Mouse (Mus musculus): Measurements from ENCODE around the gene Casp9. TPM values are rescaled to one million over a fixed set of nuclear protein-coding genes. Genes with fewer than 3 reads are reported as not detected.
"Not testable (repeated sequence)": the region's sequence is repeated elsewhere in the genome, so short reads cannot be mapped to it uniquely, and the experiment has no call there.

The Casp9 gene
- polyA plus RNA-seq, 1 experiment from 2014 or later = 21.1 TPM

- Histone ChIP-seq H3K27me3 (replicated peaks) (no peaks in the 10 kb centered on the region), H3K4me3 (no peak overlapping the region), H3K4me2 (no peak overlapping the region), H3K36me3 (peaks cover 55% of the 10 kb centered on the region), H3K9me3 (replicated peaks) (no peaks in the 10 kb centered on the region), H3K9ac (no peak overlapping the region), H3K27ac (ENCODE audit: poor library complexity, severe bottlenecking) (no peak overlapping the region), H3K4me1 (replicated peaks) (peaks cover 17% of the 10 kb centered on the region)
- no peak for ATAC-seq (ENCODE audit: insufficient number of reproducible peaks, low FRiP score)
- WGBS = 94% methylated on average over 13 of the region's 13 CpGs
These were observed 31.3 kb upstream of the Casp9 start for GRCm38 (mm10) chr4:141762102-141762598.

- Histone ChIP-seq H3K36me3 (peaks cover 58% of the 10 kb centered on the region), H3K9me3 (replicated peaks) (no peaks in the 10 kb centered on the region), H3K4me2 (no peak overlapping the region), H3K27me3 (replicated peaks) (no peaks in the 10 kb centered on the region), H3K27ac (ENCODE audit: poor library complexity, severe bottlenecking) (no peak overlapping the region), H3K4me3 (no peak overlapping the region), H3K4me1 (replicated peaks) (peaks cover 30% of the 10 kb centered on the region), H3K9ac (no peak overlapping the region)
- WGBS = 94% methylated on average over 12 of the region's 12 CpGs
- no peak for ATAC-seq (ENCODE audit: insufficient number of reproducible peaks, low FRiP score)
These were observed 29.9 kb upstream of the Casp9 start for GRCm38 (mm10) chr4:141763476-141763875.

- WGBS = 92% methylated on average over 3 of the region's 3 CpGs
- no peak overlapping the region for H3K27ac ChIP-seq (ENCODE audit: poor library complexity, severe bottlenecking)
- peaks cover 72% of the 10 kb centered on the region for H3K36me3 ChIP-seq
- no peak for ATAC-seq (ENCODE audit: insufficient number of reproducible peaks, low FRiP score)
- no peaks in the 10 kb centered on the region for H3K27me3 ChIP-seq (replicated peaks)
- H3K9me3 ChIP-seq (replicated peaks) = no peaks in the 10 kb centered on the region
- H3K4me1 ChIP-seq (replicated peaks) = peaks cover 30% of the 10 kb centered on the region
- H3K9ac ChIP-seq = no peak overlapping the region
- H3K4me3 ChIP-seq = no peak overlapping the region
- no peak overlapping the region for H3K4me2 ChIP-seq
These were observed 28.4 kb upstream of the Casp9 start for GRCm38 (mm10) chr4:141765008-141765407.

GRCm38 (mm10) chr4:141766316-141766667, 27.1 kb upstream of the Casp9 start:
- Histone ChIP-seq H3K4me1 (replicated peaks) (peaks cover 34% of the 10 kb centered on the region), H3K36me3 (peaks cover 79% of the 10 kb centered on the region), H3K27ac (ENCODE audit: poor library complexity, severe bottlenecking) (peak overlapping the region; percentile 91), H3K4me2 (peak overlapping the region; percentile 52; the same call in 1 of the 2 replicates), H3K4me3 (no peak overlapping the region), H3K9ac (0 out of 2 replicates have a peak overlapping the region, but pooled peaks have one; percentile 15), H3K27me3 (replicated peaks) (no peaks in the 10 kb centered on the region), H3K9me3 (replicated peaks) (no peaks in the 10 kb centered on the region)
- no peak for ATAC-seq (ENCODE audit: insufficient number of reproducible peaks, low FRiP score)
- WGBS = 77% methylated on average over 8 of the region's 8 CpGs

- WGBS = 43% methylated on average over 19 of the region's 19 CpGs
- H3K4me3 ChIP-seq = no peak overlapping the region
- H3K4me2 ChIP-seq = peak overlapping the region; percentile 52
- 0 out of 2 replicates have a peak, but pooled peaks have one; percentile 27 for ATAC-seq (ENCODE audit: insufficient number of reproducible peaks, low FRiP score)
- peak overlapping the region; percentile 91 for H3K27ac ChIP-seq (ENCODE audit: poor library complexity, severe bottlenecking)
- 0 out of 2 replicates have a peak overlapping the region, but pooled peaks have one; percentile 42 for H3K9ac ChIP-seq
- peaks cover 79% of the 10 kb centered on the region for H3K36me3 ChIP-seq
- H3K27me3 ChIP-seq (replicated peaks) = no peaks in the 10 kb centered on the region
- peaks cover 34% of the 10 kb centered on the region for H3K4me1 ChIP-seq (replicated peaks)
- no peaks in the 10 kb centered on the region for H3K9me3 ChIP-seq (replicated peaks)
These were observed 26.6 kb upstream of the Casp9 start for GRCm38 (mm10) chr4:141766668-141767352.

GRCm38 (mm10) chr4:141767353-141768036, 25.9 kb upstream of the Casp9 start:
- H3K9ac ChIP-seq = 0 out of 2 replicates have a peak overlapping the region, but pooled peaks have one; percentile 42
- peak; percentile 83 for ATAC-seq (ENCODE audit: insufficient number of reproducible peaks, low FRiP score)
- H3K9me3 ChIP-seq (replicated peaks) = no peaks in the 10 kb centered on the region
- WGBS = 41% methylated on average over 19 of the region's 19 CpGs
- no peaks in the 10 kb centered on the region for H3K27me3 ChIP-seq (replicated peaks)
- H3K27ac ChIP-seq (ENCODE audit: poor library complexity, severe bottlenecking) = peak overlapping the region; percentile 91
- H3K4me2 ChIP-seq = peak overlapping the region; percentile 52
- no peak overlapping the region for H3K4me3 ChIP-seq
- H3K4me1 ChIP-seq (replicated peaks) = peaks cover 34% of the 10 kb centered on the region
- H3K36me3 ChIP-seq = peaks cover 78% of the 10 kb centered on the region

- Histone ChIP-seq H3K27ac (ENCODE audit: poor library complexity, severe bottlenecking) (no peak overlapping the region), H3K9me3 (replicated peaks) (no peaks in the 10 kb centered on the region), H3K9ac (no peak overlapping the region), H3K36me3 (peaks cover 78% of the 10 kb centered on the region), H3K4me2 (no peak overlapping the region), H3K27me3 (replicated peaks) (no peaks in the 10 kb centered on the region), H3K4me3 (no peak overlapping the region), H3K4me1 (replicated peaks) (peaks cover 34% of the 10 kb centered on the region)
- WGBS = 59% methylated on average over 8 of the region's 8 CpGs
- no peak for ATAC-seq (ENCODE audit: insufficient number of reproducible peaks, low FRiP score)
These were observed 23.8 kb upstream of the Casp9 start for GRCm38 (mm10) chr4:141769501-141770160.

GRCm38 (mm10) chr4:141771823-141772222, 21.6 kb upstream of the Casp9 start:
- Histone ChIP-seq H3K9ac (no peak overlapping the region), H3K36me3 (peaks cover 85% of the 10 kb centered on the region), H3K27ac (ENCODE audit: poor library complexity, severe bottlenecking) (no peak overlapping the region), H3K27me3 (replicated peaks) (no peaks in the 10 kb centered on the region), H3K4me1 (replicated peaks) (peaks cover 23% of the 10 kb centered on the region), H3K4me2 (no peak overlapping the region), H3K9me3 (replicated peaks) (no peaks in the 10 kb centered on the region), H3K4me3 (no peak overlapping the region)
- WGBS = 87% methylated on average over 8 of the region's 8 CpGs
- ATAC-seq (ENCODE audit: insufficient number of reproducible peaks, low FRiP score) = no peak

GRCm38 (mm10) chr4:141773019-141773418, 20.4 kb upstream of the Casp9 start:
- not testable (repeated sequence) for H3K9me3 ChIP-seq (replicated peaks); H3K9ac ChIP-seq; H3K4me2 ChIP-seq; H3K27ac ChIP-seq (ENCODE audit: poor library complexity, severe bottlenecking); H3K27me3 ChIP-seq (replicated peaks); ATAC-seq (ENCODE audit: insufficient number of reproducible peaks, low FRiP score); H3K4me3 ChIP-seq
- peaks cover 11% of the 10 kb centered on the region for H3K4me1 ChIP-seq (replicated peaks)
- peaks cover 93% of the 10 kb centered on the region for H3K36me3 ChIP-seq
- WGBS = 83% methylated on average over 4 of the region's 4 CpGs

GRCm38 (mm10) chr4:141779828-141780227, 13.6 kb upstream of the Casp9 start:
- no peaks in the 10 kb centered on the region for H3K27me3 ChIP-seq (replicated peaks)
- no peak overlapping the region for H3K4me2 ChIP-seq
- no peaks in the 10 kb centered on the region for H3K9me3 ChIP-seq (replicated peaks)
- no peak for ATAC-seq (ENCODE audit: insufficient number of reproducible peaks, low FRiP score)
- no peak overlapping the region for H3K4me3 ChIP-seq
- H3K9ac ChIP-seq = no peak overlapping the region
- peaks cover 94% of the 10 kb centered on the region for H3K36me3 ChIP-seq
- 79% methylated on average over 8 of the region's 8 CpGs for WGBS
- H3K4me1 ChIP-seq (replicated peaks) = no peaks in the 10 kb centered on the region
- H3K27ac ChIP-seq (ENCODE audit: poor library complexity, severe bottlenecking) = no peak overlapping the region
